Mouse (Mus musculus) duodenum, adult 2 months (tissue): ENCODE measurements around the gene Ly6g5b. TPM values are rescaled to one million over a fixed set of nuclear protein-coding genes. Genes with fewer than 3 reads are reported as not detected.

ENCODE experiments used
- polyA plus RNA-seq: library from polyadenylated mRNA; depleted of rRNA; stranded (reverse); fragments of >200 nt; gene quantifications from 2 replicates; pipeline ENCODE4 v1.2.3, GENCODE M21; 2012; ENCODE audit warnings: low replicate concordance; rRNA removed

Ly6g5b gene
- polyA plus RNA-seq = 1.7 TPM in 2 replicates

GRCm38 (mm10) chr17:35115046-35116019, at the start of gene Ly6g5b:
Gene Ly6g5b, minus strand, starts transcription at chr17:35115428.

GRCm38 (mm10) chr17:35134801-35135590, 19.8 kb upstream of the Ly6g5b start, which contains the start of gene Bag6:
Gene Bag6, plus strand, starts transcription at chr17:35135178.

DNA sequence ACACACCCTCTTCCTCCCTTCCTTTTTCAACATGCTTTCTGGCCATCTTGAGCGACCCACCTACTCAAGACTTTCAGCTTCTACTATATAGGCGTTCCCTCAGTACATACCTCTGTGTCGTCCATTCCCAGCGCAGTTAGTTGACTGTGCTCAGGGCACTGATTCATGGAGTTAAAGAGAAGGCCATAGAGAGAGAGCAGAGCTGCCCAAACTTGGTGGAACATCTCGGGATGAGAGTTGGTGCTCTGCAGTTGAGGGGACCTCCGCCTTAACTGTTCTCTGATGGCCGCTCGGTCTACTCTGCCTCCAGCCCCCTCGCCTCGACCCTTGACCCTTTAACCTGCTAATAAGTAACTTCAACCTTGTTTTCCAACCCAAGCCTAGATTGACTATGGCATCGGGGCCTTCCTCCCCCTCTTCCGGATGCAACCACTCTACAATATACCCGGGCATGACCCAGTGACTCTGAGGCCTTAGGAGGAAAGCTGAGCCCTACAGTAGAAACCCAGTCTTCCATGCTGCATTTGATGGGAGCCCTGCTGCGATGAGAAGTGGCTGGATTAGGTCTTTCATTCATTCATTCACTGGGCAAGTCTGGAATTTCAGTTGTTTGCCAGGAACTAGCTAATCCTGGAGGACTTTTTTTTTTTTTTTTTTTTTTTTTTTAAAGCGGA, 16.4 kb upstream of the Ly6g5b start, which contains the start of gene Apom:
TSS of gene Apom (minus strand) at position 551 of the 674 bp plus-strand sequence.

GRCm38 (mm10) chr17:35126206-35126611, 11.0 kb upstream of the Ly6g5b start, which contains the start of gene D17H6S53E:
Gene D17H6S53E, plus strand, starts transcription at chr17:35126373.

DNA sequence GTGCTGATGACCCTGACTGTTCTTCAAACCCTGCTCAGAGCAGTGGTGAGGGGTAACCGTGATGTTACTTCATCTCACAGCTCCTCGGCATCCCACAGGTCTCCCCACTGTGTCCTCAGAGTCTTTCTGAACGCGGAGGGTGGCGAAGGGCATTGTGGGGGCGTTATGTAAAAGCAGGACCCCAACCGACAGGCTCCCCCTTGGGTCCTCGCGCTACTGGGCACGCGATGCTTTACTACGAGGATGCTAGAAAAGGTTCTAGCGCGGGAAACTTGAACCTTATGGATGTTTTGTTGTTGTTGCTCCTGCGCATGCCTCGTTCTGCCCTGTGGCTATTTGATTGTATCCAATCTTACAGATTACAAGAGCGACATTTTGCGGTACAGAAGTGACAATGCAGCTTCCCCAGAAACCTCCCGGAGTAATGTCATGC, 6.7 kb upstream of the Ly6g5b start, which contains the start of gene Csnk2b:
TSS of gene Csnk2b (minus strand) at position 183 of the 433 bp plus-strand sequence.

DNA sequence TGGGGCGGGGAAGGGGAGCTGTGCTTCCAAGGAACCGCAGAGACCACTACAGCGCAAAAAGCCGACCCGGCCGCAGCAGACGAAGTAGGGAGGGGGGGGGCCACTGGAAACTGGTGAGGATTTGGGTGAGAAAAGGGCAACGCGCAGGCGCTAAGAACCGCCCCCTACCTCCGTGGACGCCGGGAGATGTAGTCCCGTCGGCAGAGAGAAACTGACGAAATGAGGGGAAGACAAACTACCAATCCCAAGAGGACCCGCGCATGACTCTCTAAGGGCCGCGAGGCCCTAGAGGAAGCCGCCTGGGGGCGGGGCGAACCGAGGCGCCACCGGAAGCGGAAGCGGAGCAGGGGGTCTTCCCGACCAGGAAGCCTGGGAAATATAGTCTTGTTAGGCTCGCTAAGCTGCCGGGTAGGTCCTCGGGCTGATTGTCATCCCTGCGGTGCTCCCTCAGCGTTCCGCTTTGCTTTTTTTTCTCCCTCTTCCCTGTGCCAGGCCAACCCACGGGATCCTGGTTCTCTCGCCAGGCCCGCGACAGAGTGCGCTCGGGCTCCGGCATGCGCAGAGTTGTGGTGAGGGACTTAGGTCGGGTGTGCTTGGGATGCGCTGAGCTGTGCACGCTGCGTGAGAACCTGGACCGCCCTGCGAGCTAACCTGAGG, 6.0 kb upstream of the Ly6g5b start, which contains the start of gene Gpank1:
TSS of gene Gpank1 (plus strand) at position 313 of the 657 bp plus-strand sequence.

GRCm38 (mm10) chr17:35108097-35108496, 7.1 kb downstream of the Ly6g5b start, which contains the start of gene Ly6g5c:
Gene Ly6g5c, plus strand, starts transcription at chr17:35108279.

DNA sequence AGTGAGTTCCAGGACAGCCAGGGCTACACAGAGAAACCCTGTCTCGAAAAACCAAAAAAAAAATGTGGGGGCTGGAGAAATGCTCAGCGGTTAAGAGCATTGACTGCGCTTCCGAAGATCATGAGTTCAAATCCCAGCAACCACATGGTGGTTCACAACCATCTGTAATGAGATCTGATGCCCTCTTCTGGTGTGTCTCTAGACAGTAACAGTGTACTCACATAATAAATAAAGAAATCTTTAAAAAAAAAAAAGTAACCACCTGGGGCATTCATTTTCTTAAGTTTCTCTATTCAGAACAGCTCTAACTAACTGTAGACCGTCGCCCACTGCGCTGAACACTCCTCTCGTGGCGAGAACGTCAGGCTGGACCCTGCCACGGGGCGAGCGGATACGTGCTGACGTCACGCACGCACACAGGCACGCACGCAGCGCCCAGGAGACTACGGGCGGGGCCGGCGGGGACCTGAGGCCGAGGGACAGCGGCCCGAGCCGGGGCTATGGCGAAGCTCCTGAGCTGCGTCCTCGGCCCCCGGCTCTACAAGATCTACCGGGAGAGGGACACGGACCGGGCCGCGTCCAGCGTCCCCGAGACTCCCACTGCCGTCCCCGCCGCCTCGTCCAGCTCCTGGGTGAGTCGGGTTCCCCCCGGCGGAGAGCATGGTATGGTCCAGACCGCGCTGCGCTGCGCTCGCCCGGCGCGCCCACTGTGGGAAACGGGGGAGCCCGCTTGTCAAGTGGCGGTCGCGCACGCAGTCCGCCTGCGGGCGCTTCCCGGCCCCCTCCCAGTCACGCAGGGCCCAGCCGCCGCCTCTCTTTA, 26.2 kb downstream of the Ly6g5b start, which contains the start of gene Abhd16a:
TSS of gene Abhd16a (plus strand) at position 439 of the 820 bp plus-strand sequence.

GRCm38 (mm10) chr17:35085208-35085865, 29.9 kb downstream of the Ly6g5b start, which contains the start of gene Ly6g6f:
Gene Ly6g6f, minus strand, starts transcription at chr17:35085610.

GRCm38 (mm10) chr17:35077786-35078233, 37.4 kb downstream of the Ly6g5b start, which contains the start of gene Ly6g6d:
Gene Ly6g6d, minus strand, starts transcription at chr17:35078065.

DNA sequence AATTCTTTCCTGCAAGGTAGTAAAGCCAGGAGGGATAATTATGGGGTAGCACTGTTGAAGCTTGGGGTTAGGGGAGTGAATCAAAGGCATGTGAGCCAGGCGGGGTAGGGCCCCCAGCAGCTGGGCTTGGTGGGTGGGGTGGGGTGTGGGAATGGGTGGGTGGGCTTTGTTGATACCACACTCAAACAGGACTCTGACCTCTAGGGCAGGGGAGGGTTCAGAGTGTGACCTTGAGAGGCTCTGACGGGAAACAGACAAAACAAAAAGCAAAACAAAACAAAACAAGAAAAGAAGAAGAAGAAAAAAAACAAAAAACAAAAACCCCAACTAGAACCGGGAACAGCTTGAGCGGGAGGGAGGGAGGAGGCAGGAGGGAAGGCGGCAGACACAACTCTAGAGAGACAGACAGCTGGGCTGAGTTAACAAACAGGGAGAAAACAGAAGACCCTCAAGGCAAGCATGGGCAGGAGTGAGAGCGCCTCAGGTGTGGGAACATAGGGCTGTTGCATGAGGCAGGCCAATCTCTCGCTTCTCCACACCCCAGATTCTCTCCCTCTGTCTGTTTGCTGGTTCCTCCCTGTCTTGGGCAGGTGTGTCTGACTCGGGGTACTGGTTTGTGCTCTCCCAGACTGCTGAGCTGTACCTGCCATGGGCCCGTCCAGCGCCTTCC, 38.6 kb downstream of the Ly6g5b start, which contains the start of gene Ly6g6e:
TSS of gene Ly6g6e (plus strand) at position 396 of the 670 bp plus-strand sequence.

DNA sequence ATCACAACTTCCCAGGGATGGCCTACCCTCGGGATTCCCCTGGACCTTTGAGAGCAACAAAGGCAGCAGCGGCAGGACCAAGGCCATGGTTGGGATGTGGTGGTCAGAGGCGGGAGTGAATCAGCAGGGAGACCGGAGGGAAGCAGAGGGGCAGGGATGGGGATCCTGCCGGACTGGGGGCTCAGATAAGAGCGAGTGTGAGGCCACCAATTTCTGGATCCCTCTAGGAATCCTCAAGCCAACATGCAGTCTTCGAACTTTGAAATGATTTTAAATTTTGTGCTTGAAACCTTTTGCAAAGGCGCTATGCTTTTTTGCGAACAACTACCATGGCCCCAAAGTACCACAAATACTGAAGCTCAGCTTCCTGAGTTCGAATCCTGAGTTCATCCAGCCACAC, 49.1 kb downstream of the Ly6g5b start, which contains the start of gene Mpig6b:
TSS of gene Mpig6b (minus strand) at position 101 of the 400 bp plus-strand sequence.

GRCm38 (mm10) chr17:35064951-35065947, 50.0 kb downstream of the Ly6g5b start, which contains the start of gene Ly6g6c:
Gene Ly6g6c, plus strand, starts transcription at chr17:35065388.

